Mouse (Mus musculus) layer of hippocampus, postnatal 36 days (tissue): ENCODE measurements around the gene Abcb9. TPM values are rescaled to one million over a fixed set of nuclear protein-coding genes. Genes with fewer than 3 reads are reported as not detected.
"Not testable (repeated sequence)": the region's sequence is repeated elsewhere in the genome, so short reads cannot be mapped to it uniquely, and the experiment has no call there.

ENCODE experiments used
- DNase-seq, 2 experiments: peaks; one replicate each; pipeline ENCODE4 v3.0.0; 2022
- total RNA-seq, 2 experiments: library from RNA; stranded (reverse); gene quantifications; 2 replicates each; pipeline ENCODE4 v1.2.3; 2021

The Abcb9 gene
- total RNA-seq, 2 experiments from 2014 or later: 27.2 to 30.7 TPM

DNA sequence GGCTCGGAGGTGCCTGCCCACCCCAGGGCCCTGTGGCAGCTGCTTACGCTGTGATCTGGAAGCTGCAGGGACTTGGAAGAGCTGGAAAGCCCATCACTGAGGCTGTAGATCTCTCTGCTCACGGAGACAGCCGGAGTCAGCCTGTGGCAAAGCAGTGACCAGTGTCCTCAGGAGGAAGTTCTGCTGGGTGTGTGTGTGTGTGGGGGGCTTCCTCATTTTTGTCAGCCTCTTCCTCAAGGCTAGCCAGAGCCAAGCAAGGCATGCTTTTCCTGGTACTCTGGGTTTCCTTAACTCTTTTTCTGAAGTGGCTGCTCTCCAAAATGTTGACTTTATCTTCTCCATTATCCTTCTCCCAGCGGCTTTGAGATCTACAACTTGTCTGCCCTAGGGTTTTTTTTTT lies 35.9 kb downstream of the Abcb9 start:
- no peak for DNase-seq

DNA sequence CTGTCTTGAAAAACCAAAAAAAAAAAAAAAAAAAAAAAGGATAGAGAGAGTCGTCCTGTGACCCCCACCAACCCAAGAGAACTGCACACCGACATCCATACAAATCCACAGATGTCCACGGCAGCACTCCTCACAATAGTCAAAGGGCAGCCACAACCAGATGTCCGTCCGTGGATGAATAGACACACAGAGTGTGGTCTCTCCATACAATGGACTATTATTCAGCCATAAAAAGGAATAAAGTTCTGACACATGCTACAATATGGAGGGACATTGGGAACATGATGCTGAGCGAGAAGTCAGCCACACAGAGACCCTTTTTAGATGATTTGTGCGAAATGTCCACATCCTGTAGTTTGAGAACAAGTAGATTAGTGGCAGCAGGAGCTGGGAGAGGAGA lies 36.8 kb downstream of the Abcb9 start:
- DNase-seq: no peak

DNA sequence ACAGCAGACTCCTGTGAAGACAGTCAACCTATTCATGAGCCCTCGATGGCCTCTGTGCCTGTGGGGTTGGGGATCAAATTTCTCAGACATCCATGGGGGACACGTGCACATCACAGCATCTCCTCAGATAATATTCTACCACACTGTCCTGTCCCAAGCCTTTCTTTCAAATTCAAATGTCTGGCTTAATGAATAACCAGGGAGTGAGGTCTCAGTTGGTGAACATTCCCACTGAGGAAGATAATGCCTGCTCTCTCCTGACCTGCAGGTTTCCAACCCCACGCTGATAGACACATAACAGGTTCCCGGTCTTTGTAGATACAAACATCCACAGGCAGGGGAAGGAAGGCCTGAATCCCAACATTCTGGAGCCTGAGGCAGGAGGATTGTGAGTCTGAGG lies 38.6 kb downstream of the Abcb9 start:
- DNase-seq: no peak

DNA sequence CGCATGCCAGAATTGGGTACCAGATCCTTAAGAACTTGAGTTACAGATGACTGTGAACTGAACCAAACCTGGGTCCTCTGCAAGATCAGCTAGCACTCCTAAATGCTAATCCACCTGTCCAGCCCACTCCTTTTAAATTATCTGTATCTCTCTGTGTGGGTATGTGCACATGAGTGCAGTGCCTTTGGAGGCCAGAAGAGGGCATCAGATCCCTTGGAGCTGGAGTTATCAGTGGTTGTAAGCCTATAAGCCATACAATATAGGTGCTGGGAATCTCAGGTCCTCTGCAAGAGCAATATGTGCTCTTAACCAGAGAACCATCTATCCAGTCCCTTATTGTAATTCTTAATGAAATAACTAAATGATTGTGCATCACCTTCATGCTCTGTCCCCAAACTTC lies 39.4 kb downstream of the Abcb9 start:
- no peak for DNase-seq

DNA sequence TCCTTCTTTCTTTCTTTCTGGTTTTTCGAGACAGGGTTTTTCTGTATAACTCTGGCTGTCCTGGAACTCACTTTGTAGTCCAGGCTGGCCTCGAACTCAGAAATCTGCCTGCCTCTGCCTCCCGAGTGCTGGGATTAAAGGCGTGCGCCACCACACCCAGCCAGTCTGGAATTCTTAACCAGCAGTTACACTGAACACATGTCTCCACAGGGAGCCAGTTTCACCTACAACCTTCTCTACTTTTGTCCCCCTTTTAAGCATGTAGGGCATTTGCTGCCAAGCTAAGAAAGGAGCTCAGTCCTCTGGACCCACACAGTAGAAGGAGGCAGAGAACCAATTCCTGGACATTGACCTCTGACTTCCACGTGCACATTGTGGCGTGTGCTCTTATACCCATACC lies 43.0 kb downstream of the Abcb9 start:
- not testable (repeated sequence) for DNase-seq

DNA sequence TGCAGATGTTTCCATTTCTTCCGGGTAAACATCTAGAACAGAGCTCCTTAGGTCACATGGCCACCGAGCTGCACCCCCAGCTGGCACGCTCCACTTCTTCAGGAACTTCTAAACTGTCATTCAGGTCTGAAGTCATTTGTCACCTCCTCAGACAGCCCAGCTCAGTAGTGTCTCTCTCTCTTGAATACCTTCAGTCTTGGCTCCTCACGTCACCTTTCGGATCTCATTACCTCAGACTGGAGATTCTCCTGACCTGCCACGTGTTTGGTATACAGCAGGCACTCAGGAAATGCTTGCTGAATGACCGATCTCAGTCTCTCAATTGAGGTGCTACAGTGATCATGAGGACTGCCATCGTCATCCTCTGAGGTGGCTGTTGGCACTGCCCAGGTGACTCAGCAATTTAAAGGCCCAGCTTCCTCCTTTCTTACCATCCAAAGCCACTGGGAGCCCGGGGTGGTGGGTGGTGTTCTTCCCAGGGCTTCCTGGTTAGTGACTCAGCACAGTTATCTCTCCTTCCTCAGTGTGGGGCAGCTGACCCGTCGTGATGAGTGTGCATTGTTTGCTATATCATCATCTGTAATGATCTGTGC lies 43.6 kb downstream of the Abcb9 start:
- DNase-seq: no peak

DNA sequence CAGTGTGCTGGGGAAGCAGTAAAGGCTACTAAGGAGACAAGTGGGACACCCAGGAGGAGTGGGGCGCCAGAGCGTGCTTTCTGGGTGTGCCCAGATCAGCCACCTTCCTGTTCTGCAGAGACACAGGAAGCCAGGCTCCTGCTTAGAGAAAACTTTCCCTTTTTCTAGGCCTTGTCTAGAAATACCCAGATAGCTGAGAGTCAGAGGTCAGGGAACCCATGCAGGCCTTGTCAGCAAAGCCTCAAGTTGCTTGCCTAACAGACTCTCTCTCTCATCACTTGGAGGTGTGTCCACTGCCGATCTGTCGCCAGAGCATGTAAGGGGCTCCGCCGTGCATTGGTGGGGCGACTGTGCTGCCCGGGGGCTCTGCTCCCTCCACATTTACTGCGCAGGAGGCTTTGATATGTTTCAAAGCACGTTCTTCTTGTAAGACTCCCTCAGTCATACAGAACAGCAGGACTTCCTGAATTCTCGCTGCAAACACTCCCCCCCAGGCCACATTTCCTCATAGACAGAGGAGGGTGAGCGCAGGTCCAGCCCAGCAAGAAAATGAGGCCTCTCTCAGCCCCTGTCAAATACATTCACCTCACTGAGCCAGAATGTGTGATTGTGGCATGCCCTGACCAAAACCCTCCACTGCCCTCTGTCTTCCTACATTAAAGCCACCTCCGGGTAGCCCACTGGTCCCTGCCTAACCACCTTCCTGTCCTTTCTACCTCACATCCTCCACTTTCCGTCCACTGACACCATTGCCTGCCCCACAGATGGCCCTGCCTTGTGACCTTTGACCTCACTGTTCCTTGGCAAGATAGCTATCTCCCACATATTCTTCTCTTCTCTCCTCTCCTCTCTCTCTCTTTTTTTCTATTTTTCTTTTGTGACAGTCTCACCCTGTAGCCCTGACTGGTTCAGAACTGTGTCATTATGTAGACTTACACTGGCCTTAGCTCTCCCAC lies 45.2 kb downstream of the Abcb9 start:
- no peak for DNase-seq

DNA sequence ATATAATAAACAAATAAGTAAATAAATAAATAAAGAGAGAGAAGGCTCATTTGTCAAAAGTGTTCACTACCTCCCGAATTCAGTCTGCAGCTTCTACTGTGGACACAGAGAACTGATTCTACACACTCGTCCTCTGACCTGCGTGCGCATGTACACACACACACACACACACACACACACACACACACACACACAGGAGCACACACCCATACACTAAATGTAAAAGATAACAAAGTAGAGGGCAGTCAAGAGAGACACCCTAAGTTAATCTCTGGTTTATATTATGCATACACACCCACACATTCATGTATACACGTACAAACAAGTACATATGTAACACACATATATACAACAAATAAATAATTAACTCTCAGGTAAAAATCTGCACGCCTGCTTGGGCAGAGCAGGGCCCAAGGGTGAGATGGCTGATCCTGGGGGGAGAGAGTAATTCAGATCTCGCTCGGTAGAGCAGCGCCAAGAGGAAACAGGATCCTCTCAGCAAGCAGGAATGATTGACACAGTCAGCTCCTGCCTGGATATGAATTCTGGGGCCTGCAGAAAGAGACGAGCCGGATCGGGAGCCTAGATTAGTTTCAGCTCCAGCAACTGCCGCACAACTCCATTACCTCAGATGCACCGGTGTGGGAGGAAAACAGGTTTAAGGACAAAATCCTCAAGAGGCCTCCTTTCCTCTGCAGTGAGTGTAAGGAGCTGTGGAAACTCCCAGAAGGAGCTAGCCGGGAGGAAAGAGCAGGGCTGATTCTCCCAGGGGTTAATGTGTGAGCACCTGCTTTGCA lies 46.2 kb downstream of the Abcb9 start:
- DNase-seq: no peak

DNA sequence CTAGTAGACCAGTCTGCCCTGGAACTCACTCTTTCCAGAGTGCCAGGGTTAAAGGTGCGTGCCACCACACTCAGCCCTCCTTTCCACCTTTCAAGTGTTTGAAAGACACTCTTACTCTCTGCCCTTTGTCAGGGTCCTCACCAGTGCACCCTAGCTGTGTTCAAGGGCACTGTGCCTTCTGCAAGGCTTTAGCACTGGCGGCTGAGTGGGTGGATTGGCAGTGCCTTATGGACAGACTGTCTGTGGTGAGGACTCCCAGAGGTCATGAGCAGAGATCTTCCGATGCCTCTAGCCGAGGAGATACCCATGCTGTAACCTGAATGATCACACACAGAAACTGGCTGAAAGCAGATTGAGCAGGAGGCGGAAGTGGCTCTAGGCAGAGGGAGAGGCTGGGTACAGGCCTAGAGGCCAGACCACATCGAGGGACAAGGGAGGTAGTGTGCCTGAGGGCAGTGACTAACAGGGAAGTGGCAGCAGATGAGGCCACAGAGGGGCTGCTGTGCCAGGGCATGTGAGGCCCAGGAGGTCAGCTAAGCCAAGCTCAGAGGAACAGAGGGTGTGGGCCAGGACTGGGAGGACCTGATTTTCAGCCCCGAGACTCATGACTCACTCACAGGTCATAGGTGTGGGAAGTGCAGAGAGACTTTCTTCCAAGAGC lies 48.7 kb downstream of the Abcb9 start:
- DNase-seq: no peak

DNA sequence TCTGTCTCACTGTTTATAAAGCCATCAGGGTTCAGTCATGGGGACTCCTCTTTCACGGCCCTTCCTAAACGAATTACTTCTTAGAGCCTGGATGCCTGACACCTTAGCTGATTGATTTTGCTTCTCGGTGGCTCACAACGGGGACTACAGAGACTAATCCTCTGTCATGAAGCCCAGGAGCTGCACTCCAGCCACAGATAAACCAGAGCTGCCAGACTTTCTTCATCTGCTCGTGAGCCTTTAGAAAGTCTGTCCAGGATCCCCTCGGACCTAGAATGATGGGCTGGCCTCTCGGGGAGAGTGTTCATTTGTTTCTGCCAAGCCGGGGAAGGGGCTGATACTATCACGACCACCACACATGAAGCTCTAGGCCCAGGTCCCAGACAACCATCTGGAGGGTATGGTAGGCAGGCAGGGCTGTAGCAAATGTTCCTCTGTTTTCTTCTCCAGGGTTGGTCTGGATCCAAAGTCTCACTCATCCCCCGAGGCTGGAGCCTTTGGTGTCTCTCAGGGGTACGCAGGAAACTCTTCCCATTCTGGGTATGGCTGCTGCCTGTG lies 50.1 kb downstream of the Abcb9 start:
- DNase-seq: peak in 1 of 2 experiments; percentile 45

DNA sequence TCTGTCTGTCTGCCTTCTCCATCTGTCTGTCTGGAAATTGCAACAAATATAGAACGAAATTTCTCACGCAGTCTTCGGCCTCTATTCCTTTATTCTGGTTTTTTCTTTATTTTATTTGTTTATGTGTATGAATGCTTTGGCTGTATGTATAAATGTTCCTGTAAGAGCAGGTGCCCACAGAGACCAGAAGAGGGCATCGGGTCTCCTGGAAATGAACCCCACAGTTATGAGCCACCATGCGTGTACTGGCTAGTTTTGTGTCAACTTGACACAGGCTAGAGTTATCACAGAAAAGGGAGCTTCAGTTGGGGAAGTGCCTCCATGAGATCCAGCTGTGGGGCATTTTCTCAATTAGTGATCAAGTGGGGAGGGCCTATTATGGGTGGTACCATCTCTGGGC lies 51.6 kb downstream of the Abcb9 start:
- DNase-seq: no peak

DNA sequence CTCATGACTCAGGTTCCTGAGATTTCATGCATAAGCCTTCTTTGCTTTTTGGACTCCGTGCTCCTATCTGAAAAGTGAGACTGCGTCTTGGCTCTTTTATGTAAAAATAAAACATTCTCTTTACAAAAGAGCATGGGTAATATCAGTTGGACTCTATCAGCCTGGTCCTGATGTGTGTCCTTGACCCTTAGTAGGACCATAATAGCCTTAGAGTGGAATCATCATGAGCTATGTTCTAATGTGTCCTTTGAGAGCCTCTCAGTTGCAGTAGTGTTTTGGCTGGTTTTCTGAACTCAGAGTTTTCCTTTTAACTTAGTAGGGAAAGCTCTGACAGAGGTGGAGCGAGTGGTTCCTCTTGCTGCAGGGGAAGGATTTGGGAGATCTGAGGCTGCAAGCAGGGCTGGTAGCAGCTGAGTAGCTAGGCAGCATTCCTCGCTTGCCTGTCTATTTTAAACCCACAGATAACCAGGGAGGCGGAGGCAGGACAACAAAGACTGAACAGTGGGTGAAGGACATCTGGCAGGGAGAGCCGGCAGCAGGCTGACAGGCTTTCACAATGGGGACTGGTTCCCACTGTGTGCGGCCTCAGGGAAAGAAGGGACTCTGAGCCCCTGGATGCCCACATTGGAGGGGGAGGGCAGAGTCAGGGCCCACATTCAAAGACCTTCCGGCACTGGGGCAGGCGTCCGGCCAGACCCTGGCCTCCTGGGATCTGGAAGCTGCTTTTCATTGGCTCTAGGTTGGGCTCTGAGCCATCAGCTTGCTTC lies 52.2 kb downstream of the Abcb9 start:
- peak; percentile 83 to 87 for DNase-seq

DNA sequence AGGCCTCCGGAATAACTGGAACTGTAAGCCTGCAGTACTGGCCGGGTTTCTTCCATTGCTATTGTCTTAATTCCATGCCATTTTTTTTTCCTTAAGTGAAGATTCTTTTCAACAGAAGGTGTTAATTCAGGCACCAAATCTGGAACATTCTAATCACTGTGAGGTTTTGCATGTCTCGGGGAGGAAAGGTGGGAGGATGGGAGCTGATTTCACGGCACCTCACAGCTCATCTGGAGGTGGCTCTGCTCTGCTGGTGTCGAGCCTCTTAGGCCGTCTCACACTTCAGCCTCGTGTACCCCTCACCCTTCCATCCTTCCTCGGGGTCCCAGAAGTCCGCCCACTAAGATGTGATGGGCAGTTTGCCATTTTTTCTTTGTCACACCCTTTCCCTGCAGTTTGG lies 54.5 kb downstream of the Abcb9 start:
- DNase-seq: no peak

DNA sequence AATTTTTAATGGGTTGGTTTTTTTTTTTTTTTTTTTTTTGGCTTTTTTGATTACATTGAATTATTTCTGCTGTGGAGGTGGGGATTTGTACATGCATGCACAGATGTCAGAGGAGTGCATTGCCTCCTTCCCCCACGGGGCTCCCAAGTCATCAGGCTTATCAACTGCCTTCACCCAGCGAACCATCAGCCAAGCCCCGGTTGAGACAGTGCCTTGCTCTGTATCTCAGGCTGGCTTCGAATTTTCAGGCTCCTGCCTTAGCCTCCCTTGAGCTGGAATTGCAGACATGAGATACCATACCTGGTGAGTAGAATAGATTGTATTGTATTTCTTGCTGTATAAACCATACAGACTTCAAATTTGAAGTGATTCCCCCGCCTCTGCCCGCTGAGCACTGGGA lies 56.0 kb downstream of the Abcb9 start:
- no peak for DNase-seq

DNA sequence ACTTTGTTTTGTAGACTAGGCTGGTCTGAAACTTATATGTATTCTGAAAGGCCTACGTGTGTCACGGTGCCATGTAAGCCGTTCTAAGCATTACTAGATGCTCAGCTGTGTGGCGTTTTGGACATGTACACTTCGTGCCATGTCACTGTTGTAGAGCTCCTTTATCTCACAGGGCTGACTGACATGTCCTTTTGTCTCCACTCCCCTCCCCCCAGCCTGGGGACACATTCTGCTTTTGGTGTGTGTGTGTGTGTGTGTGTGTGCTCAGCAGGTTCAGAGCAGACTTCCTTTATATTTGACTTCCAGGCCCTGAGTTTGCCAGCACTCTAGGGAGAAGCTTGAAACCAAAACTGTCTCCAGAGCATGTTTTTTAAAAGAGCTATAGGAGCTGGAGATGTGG lies 58.8 kb downstream of the Abcb9 start:
- no peak for DNase-seq

DNA sequence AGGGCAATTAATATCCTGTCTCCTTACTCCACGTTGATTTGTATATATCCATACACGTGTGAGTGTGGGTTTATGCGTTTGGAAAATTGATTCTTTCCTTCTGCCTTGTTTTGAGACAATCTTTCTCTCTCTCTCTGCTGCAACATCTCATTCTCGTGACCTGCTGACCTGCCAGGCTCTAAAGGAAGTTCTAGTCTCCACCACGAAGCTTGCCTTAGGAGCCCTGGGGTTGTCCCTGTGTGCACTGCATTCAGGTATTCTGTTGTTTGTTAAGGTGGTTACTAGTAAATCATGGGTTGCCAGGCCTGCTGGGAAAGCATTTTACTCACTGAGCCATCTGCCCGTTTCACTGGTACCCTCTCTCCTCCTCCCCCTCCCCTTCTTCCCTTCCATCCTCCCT lies 59.3 kb downstream of the Abcb9 start:
- DNase-seq: no peak

DNA sequence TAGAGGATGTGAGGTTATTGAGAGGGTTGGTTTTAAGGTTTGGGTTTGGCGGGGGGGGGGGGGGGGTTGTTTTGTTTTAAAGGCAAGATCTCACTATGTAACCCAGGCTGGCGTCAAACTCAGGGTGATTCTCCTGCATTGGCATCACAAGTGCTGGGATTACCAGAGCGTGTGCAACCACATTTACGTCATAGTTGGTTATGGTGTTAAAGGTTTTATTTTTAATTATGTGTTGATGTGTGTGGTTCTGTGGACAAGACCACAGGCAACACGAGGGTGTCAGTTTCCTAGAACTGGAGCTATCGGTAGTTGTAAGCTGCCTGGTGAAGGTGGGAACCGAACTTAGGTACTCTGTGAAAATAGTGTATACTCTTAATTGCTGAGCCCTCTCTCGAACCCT lies 59.8 kb downstream of the Abcb9 start:
- no peak for DNase-seq

DNA sequence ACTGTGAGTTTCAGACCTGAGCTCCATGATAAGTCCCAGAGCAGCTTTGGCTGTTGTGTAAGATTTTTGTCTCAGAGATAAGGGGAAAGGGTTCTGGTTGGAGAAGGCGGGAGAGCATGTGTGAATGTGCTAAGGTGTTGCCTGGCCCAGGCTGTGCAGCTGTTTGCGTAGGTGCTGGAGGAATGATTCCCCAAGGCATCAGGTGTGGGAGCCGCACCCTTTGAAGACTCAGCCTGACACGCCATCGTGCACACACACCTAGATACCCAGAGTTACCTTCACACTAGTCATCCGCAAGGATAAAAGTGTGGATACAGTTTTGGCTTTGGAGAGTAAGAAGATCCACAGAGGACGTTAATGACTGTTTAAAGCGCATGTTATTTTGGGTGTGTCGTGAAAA lies 60.2 kb downstream of the Abcb9 start:
- DNase-seq: no peak

DNA sequence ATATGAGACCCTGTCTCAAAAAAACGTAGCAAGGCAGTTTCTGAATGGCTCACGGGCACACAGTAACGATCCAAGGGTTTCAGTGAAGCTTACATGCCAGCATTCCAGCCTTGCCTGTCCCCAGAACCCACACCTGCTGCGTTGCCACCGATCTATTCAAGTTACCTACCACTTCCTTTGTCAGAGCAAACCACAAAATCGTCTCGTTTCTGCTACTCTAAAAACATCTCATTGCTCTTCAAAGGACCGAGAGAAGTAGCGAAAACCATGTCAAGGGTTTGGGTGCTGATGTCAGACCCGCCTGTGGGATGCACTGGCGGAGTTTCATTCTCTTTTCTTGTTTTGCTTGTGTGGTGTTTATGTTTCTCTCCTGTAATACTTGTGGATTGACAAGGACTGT lies 61.1 kb downstream of the Abcb9 start:
- no peak for DNase-seq

DNA sequence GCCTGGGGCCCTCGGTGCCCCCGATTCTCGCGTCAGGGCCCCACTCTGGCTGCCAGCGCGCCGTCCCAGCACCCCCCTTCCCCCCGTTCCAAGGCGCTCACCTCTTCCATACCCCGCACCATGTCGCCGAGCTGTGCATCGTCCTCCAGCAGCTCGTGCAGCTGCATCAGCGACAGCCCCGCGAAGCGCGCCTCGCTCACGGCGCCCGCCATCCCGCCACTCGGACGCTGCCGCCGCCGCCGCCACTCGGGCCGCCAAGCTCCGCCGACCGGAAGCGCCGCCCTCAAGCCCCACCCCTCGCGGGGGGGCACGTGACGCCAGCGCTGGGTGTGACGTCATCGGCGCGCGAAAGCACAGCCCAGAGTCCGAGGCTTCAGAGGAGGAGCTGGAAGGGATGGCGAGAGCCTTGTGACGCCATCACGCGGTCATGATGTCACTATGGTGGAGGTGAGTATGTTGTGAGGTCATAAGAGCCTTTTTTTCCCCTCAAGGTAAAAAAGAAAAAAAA lies 63.5 kb downstream of the Abcb9 start, which contains the start of gene Vps37b:
Gene Vps37b, minus strand, starts transcription at position 270 of the 508 bp plus-strand sequence.
- DNase-seq: peak; percentile 89 to 90
